Comparison of ENCODE assay signal across 8 mouse cellular contexts in the genomic region with DNA sequence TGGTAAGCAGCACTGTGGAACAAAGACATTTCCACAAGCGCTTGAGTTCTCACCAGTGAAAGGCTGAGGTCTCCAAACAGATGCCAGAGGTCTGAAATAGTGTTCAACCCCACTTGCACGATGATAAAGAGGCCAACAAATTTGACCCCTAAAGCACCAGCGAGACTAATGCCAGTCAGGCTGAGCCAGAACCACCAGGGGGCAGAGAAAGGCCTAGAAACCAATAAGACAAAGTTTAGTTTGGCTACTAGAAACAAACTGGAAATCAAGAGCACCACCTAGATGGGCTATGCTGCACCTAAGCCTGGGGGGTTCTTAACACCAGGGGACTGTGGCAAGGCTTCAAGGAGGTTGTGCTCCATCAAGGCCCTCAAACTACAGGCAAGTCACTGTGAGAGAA. TPM values are rescaled to one million over a fixed set of nuclear protein-coding genes. Genes with fewer than 3 reads are reported as not detected.
DNase-seq lines count a peak whose midpoint lies in the region; ATAC-seq and TF ChIP-seq lines count a peak whose summit lies in the region.
"Had no signal": no experiment of that assay in that cellular context is flagged by ENCODE, and none has a peak within 500 bp of the region (broad histone marks: within the 10 kb centered on the region; RNA-seq: fewer than 3 reads in every experiment).

No protein-coding gene starts in this region.

- peaks cover 14% of the 10 kb centered on the region for H3K36me3 ChIP-seq in kidney, postnatal 0 days (ENCODE audit: insufficient read depth, low read length)
- H3K36me3 ChIP-seq in ES-Bruce4 (ENCODE audit: control insufficient read depth, insufficient read depth, low read length, poor library complexity, severe bottlenecking) = no peaks in the 10 kb centered on the region
- H3K36me3 ChIP-seq in stomach, postnatal 0 days (ENCODE audit: control insufficient read depth, insufficient read depth, low read length) = no peaks in the 10 kb centered on the region

- H3K27me3 ChIP-seq in kidney, postnatal 0 days (ENCODE audit: insufficient read depth, low read length) = no peaks in the 10 kb centered on the region
- no peaks in the 10 kb centered on the region for H3K27me3 ChIP-seq in ES-Bruce4 (ENCODE audit: control insufficient read depth, insufficient read depth, low read length, poor library complexity, severe bottlenecking)
- H3K27me3 ChIP-seq in stomach, postnatal 0 days (ENCODE audit: control insufficient read depth, insufficient read depth, low read length) = no peaks in the 10 kb centered on the region

- H3K27ac ChIP-seq in kidney, postnatal 0 days = no peak overlapping the region
- no peak overlapping the region for H3K27ac ChIP-seq in ES-Bruce4 (ENCODE audit: insufficient read depth, low read length)
- no peak overlapping the region for H3K27ac ChIP-seq in stomach, postnatal 0 days (replicated peaks)

- TF ChIP-seq EP300 in ES-Bruce4 (IDR thresholded peaks at IDR 0.05; ENCODE audit: insufficient read depth, low read depth, low read length) = no peak
- TF ChIP-seq EP300 in stomach, postnatal 0 days (optimal IDR thresholded peaks at IDR 0.05) = no peak

- H3K4me1 ChIP-seq in kidney, postnatal 0 days (replicated peaks; ENCODE audit: insufficient read depth, low read length) = no peaks in the 10 kb centered on the region
- no peaks in the 10 kb centered on the region for H3K4me1 ChIP-seq in ES-Bruce4 (ENCODE audit: control insufficient read depth, insufficient read depth, low read length)
- H3K4me1 ChIP-seq in stomach, postnatal 0 days (replicated peaks; ENCODE audit: control insufficient read depth, insufficient read depth) = no peaks in the 10 kb centered on the region

- H3K9ac ChIP-seq in kidney, postnatal 0 days (ENCODE audit: low read depth, low read length) = no peak overlapping the region
- H3K9ac ChIP-seq in ES-Bruce4 (ENCODE audit: low read depth, poor library complexity, severe bottlenecking) = no peak overlapping the region
- H3K9ac ChIP-seq in stomach, postnatal 0 days (ENCODE audit: low read length) = no peak overlapping the region

- TF ChIP-seq POLR2A in ES-Bruce4 (IDR thresholded peaks at IDR 0.05; ENCODE audit: insufficient read depth, low read length) = no peak

- DNase-seq in kidney, postnatal 0 days (ENCODE audit: low spot score) = peak; percentile 61
- DNase-seq in kidney, adult 11 months = no peak
- peak; percentile 2 for DNase-seq in T-cell, adult 2 months (ENCODE audit: low spot score)
- DNase-seq in induced T-regulatory cell, adult 2 months (ENCODE audit: low read depth) = peak; percentile 46
- peak; percentile 43 for DNase-seq in stomach, postnatal 0 days (ENCODE audit: low spot score)
- no peak for DNase-seq in cerebellum, postnatal 36 days

- H3K9me3 ChIP-seq in kidney, postnatal 0 days (replicated peaks; ENCODE audit: low read length) = no peaks in the 10 kb centered on the region
- H3K9me3 ChIP-seq in ES-Bruce4 (replicated peaks; ENCODE audit: control insufficient read depth, insufficient read depth, low read length, poor library complexity, severe bottlenecking) = no peaks in the 10 kb centered on the region
- H3K9me3 ChIP-seq in stomach, postnatal 0 days (ENCODE audit: control insufficient read depth, low read length) = no peaks in the 10 kb centered on the region

- TF ChIP-seq CTCF in kidney, postnatal 0 days (IDR thresholded peaks at IDR 0.05; ENCODE audit: low read depth) = peak; percentile 72
- TF ChIP-seq CTCF in ES-Bruce4 (IDR thresholded peaks at IDR 0.05; ENCODE audit: low read depth, low read length) = peak; percentile 21
- TF ChIP-seq CTCF in stomach, postnatal 0 days (IDR thresholded peaks at IDR 0.05; ENCODE audit: low read depth) = peak; percentile 71

- no peak for ATAC-seq in kidney, postnatal 0 days (replicated peaks; ENCODE audit: low FRiP score, low read depth)
- ATAC-seq in stomach, postnatal 0 days (ENCODE audit: low FRiP score, low TSS enrichment) = no peak

- WGBS in kidney, postnatal 0 days = 69% methylated on average over 3 of the region's 3 CpGs
- 60% methylated on average over 3 of the region's 3 CpGs for WGBS in stomach, postnatal 0 days

- no peak overlapping the region for H3K4me2 ChIP-seq in kidney, postnatal 0 days (ENCODE audit: low read length)
- no peak overlapping the region for H3K4me2 ChIP-seq in stomach, postnatal 0 days (replicated peaks; ENCODE audit: low read depth)

- no peak overlapping the region for H3K4me3 ChIP-seq in kidney, postnatal 0 days (replicated peaks; ENCODE audit: low read depth, low read length)
- no peak overlapping the region for H3K4me3 ChIP-seq in ES-Bruce4 (ENCODE audit: low read depth, low read length)
- H3K4me3 ChIP-seq in stomach, postnatal 0 days (ENCODE audit: low read depth, low read length) = no peak overlapping the region
- H3K4me3 ChIP-seq: erythroblast, embryonic 14.5 days had no signal

RNA-seq across cellular contexts. Expression of gene Gstz1, which starts 15.3 kb away (rescaled TPM):
- polyA plus RNA-seq in kidney, postnatal 0 days (2015; fragmentation: Nextera tagmentation; extraction: Ambion mirVana) = 89.7 and 91.3 TPM in 2 replicates
- 34.2 and 40.5 TPM in 2 replicates for polyA plus RNA-seq in ES-Bruce4 (2011; ENCODE audit: insufficient read depth, insufficient read length, low read depth, missing spikeins)
- polyA plus RNA-seq in stomach, postnatal 0 days (2015; fragmentation: Nextera tagmentation; extraction: Ambion mirVana) = 23.6 and 31.3 TPM in 2 replicates

RNA-seq across cellular contexts. Expression of gene Pomt2, which starts 16.1 kb away (rescaled TPM):
- 14.6 TPM in 2 replicates for polyA plus RNA-seq in kidney, postnatal 0 days (2015; fragmentation: Nextera tagmentation; extraction: Ambion mirVana)
- polyA plus RNA-seq in ES-Bruce4 (2011; ENCODE audit: insufficient read depth, insufficient read length, low read depth, missing spikeins) = 12.9 and 15.8 TPM in 2 replicates
- 4.4 and 4.8 TPM in 2 replicates for polyA plus RNA-seq in stomach, postnatal 0 days (2015; fragmentation: Nextera tagmentation; extraction: Ambion mirVana)

RNA-seq across cellular contexts. Expression of gene Ngb, which starts 29.3 kb away (rescaled TPM):
- 0.24 and 0.33 TPM in 2 replicates for polyA plus RNA-seq in kidney, postnatal 0 days (2015; fragmentation: Nextera tagmentation; extraction: Ambion mirVana)
- polyA plus RNA-seq in ES-Bruce4 (2011; ENCODE audit: insufficient read depth, insufficient read length, low read depth, missing spikeins) = 0.37 and 0.41 TPM in 2 replicates
- polyA plus RNA-seq in stomach, postnatal 0 days (2015; fragmentation: Nextera tagmentation; extraction: Ambion mirVana) = 11.1 and 11.8 TPM in 2 replicates
- polyA plus RNA-seq: erythroblast, embryonic 14.5 days had no signal

Comparison
In these comparisons a context has a peak if more than half of its experiments do, and no peak if none do; other contexts are left out.
1. DNase-seq: peak in kidney, postnatal 0 days (single experiment), T-cell, adult 2 months (single experiment), induced T-regulatory cell, adult 2 months (single experiment) and stomach, postnatal 0 days (single experiment); none in kidney, adult 11 months (single experiment) and cerebellum, postnatal 36 days (0 of 2).
2. CTCF ChIP-seq: peak in every context shown above with its lines; median percentile 72 in kidney, postnatal 0 days; 71 in stomach, postnatal 0 days; 21 in ES-Bruce4.